Comparison of ENCODE assay signal across 7 mouse cellular contexts in the genomic region with DNA sequence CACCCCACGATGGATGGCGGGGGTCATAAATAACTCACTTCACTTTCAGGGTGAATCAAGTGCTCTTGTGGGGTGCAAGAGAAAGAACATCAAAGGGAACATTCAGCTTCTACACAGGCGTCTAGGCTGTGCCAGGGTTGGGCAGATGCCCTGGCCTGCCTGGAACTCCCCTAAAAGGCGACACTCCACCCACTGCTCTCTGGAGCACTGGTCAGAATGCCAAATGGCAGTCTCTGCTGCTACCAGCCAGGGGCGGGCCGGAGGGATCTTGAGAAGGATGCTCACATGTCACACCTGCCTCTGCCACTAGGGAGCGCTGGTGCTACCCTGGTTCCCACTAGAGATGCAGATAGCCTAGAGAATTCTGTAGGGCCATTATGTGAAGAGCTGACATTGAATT.
A peak's percentile ranks its signal among the peaks of the same experiment; 100 is the strongest.
DNase-seq lines count a peak whose midpoint lies in the region; ATAC-seq and TF ChIP-seq lines count a peak whose summit lies in the region.

No protein-coding gene starts in this region.

- H3K79me3 ChIP-seq in C2C12 (ENCODE audit: low read depth) = no peaks in the 10 kb centered on the region

- TF ChIP-seq CTCF in C2C12 (IDR thresholded peaks at IDR 0.05; ENCODE audit: control insufficient read depth, insufficient read depth, insufficient read length) = peak; percentile 35
- TF ChIP-seq CTCF in lung, embryonic 14.5 days (IDR thresholded peaks at IDR 0.05; ENCODE audit: low read depth) = peak; percentile 63

- DNase-seq in ES-E14 (ENCODE audit: low read depth, low spot score) = peak; percentile 59
- peak; percentile 44 for DNase-seq in cerebellum, adult 9-11 months
- DNase-seq in frontal cortex, postnatal 25 days (ENCODE audit: low spot score in 2 of 2) = peak; percentile 61 to 67
- peak; percentile 72 to 76 for DNase-seq in kidney, postnatal 4 days
- peak; percentile 55 for DNase-seq in lung, embryonic 14.5 days
- peak; percentile 81 for DNase-seq in testis, postnatal 10 days (ENCODE audit: low spot score)

- no peaks in the 10 kb centered on the region for H3K79me2 ChIP-seq in C2C12 (ENCODE audit: control insufficient read depth, insufficient read depth)

- H3K27ac ChIP-seq in ES-E14 (ENCODE audit: insufficient read depth, low read depth, low read length, poor library complexity, severe bottlenecking) = no peak overlapping the region
- H3K27ac ChIP-seq in lung, embryonic 14.5 days (ENCODE audit: low read depth) = no peak overlapping the region

- in situ Hi-C loops in ES-E14 (cut with MboI; ENCODE audit: low sequenced_read_pairs in 2 of 2, unreplicated experiment in 2 of 2) = no loop called here

- 52% methylated on average over 7 of the region's 7 CpGs for WGBS in lung, embryonic 14.5 days

- H3K9ac ChIP-seq in ES-E14 (ENCODE audit: insufficient read depth, low read depth, low read length, poor library complexity, severe bottlenecking) = no peak overlapping the region
- H3K9ac ChIP-seq in lung, embryonic 14.5 days = no peak overlapping the region

- H3ac ChIP-seq in C2C12 (ENCODE audit: control insufficient read depth, insufficient read length, low read depth) = no peak overlapping the region

- H3K4me3 ChIP-seq in C2C12 (ENCODE audit: insufficient read depth, poor library complexity, severe bottlenecking) = no peak overlapping the region
- no peak overlapping the region for H3K4me3 ChIP-seq in ES-E14 (ENCODE audit: insufficient read depth in 1 of 2, low read depth in 1 of 2, low read length in 2 of 2, poor library complexity in 1 of 2, severe bottlenecking in 1 of 2)
- H3K4me3 ChIP-seq in lung, embryonic 14.5 days (ENCODE audit: low read depth, low read length) = no peak overlapping the region

- no peak overlapping the region for H3K4me2 ChIP-seq in lung, embryonic 14.5 days

- H3K9me3 ChIP-seq in ES-E14 (ENCODE audit: control insufficient read depth, insufficient read depth, low read depth, low read length) = no peaks in the 10 kb centered on the region
- no peaks in the 10 kb centered on the region for H3K9me3 ChIP-seq in lung, embryonic 14.5 days (ENCODE audit: low read depth, low read length)

- H3K36me3 ChIP-seq in C2C12 (ENCODE audit: control insufficient read depth, insufficient read depth) (no peaks in the 10 kb centered on the region), ES-E14 (ENCODE audit: control insufficient read depth, insufficient read depth, low read length, poor library complexity, severe bottlenecking) (no peaks in the 10 kb centered on the region)
- no peaks in the 10 kb centered on the region for H3K36me3 ChIP-seq in lung, embryonic 14.5 days (ENCODE audit: insufficient read depth)

- no peak for ATAC-seq in lung, embryonic 14.5 days (ENCODE audit: insufficient read depth)

- H3K4me1 ChIP-seq in ES-E14 (ENCODE audit: control insufficient read depth in 2 of 2, insufficient read depth in 2 of 2, low read length in 2 of 2, poor library complexity in 1 of 2) = no peaks in the 10 kb centered on the region
- H3K4me1 ChIP-seq in lung, embryonic 14.5 days (ENCODE audit: insufficient read depth) = no peaks in the 10 kb centered on the region

- peaks cover 10% of the 10 kb centered on the region for H3K27me3 ChIP-seq in C2C12 (ENCODE audit: control insufficient read depth, insufficient read depth, insufficient read length)
- peaks cover 11% of the 10 kb centered on the region; the same call in 1 of the 2 replicates for H3K27me3 ChIP-seq in lung, embryonic 14.5 days (ENCODE audit: insufficient read depth, low read length)

TF ChIP-seq in C2C12, 6 proteins besides CTCF, POLR2A, EP300 and RAD21:
- TF ChIP-seq FOSL1 (IDR thresholded peaks at IDR 0.05; ENCODE audit: insufficient read depth, low read length, poor library complexity, severe bottlenecking) (no peak), MYOD1 (IDR thresholded peaks at IDR 0.05; ENCODE audit: control insufficient read depth, insufficient read length, low read depth) (no peak), MYOG (IDR thresholded peaks at IDR 0.05; ENCODE audit: control insufficient read depth, extremely low read depth, insufficient read length) (no peak), CEBPB (IDR thresholded peaks at IDR 0.05; ENCODE audit: low read depth) (no peak), USF1 (IDR thresholded peaks at IDR 0.05; ENCODE audit: low read depth) (no peak), MAX (IDR thresholded peaks at IDR 0.05) (no peak)

TF ChIP-seq in ES-E14, 5 proteins besides CTCF, POLR2A, EP300 and RAD21:
- TF ChIP-seq HCFC1 (IDR thresholded peaks at IDR 0.05; ENCODE audit: borderline replicate concordance, insufficient read depth, low read length) (no peak), MAFK (IDR thresholded peaks at IDR 0.05; ENCODE audit: insufficient read depth, low read depth, low read length) (no peak), CHD2 (IDR thresholded peaks at IDR 0.05; ENCODE audit: low read depth, low read length) (no peak), ZC3H11A (IDR thresholded peaks at IDR 0.05; ENCODE audit: borderline replicate concordance, low read depth, low read length) (no peak), ZNF384 (IDR thresholded peaks at IDR 0.05; ENCODE audit: low read depth, low read length) (no peak)
